Comparison of ENCODE assay signal across 16 mouse cellular contexts in genomic region chr13:34406291-34406690, GRCm38 (mm10).
"Had no signal": no experiment of that assay in that cellular context is flagged by ENCODE, and none has a peak within 500 bp of the region (broad histone marks: within the 10 kb centered on the region; RNA-seq: fewer than 3 reads in every experiment).

No protein-coding gene starts in this region.

- H3K9me3 ChIP-seq: neural tube, embryonic 13.5 days; neural tube, embryonic 15.5 days; stomach, embryonic 15.5 days had no signal

- H3K9ac ChIP-seq: neural tube, embryonic 13.5 days; neural tube, embryonic 15.5 days; stomach, embryonic 15.5 days had no signal

- H3K36me3 ChIP-seq: neural tube, embryonic 13.5 days; neural tube, embryonic 15.5 days; stomach, embryonic 15.5 days had no signal

- DNase-seq: retina, postnatal 1 day; right cerebral cortex, adult 18-20 months; right cerebral cortex, postnatal 14 days; right cerebral cortex, postnatal 25 days; right cerebral cortex, postnatal 4 days; spleen, adult 18-20 months; thymus, adult 18-20 months; thymus, adult 2 months; thymus, postnatal 14 days; thymus, postnatal 25 days; thymus, postnatal 36 days; thymus, postnatal 4 days had no signal

- H3K4me1 ChIP-seq: neural tube, embryonic 13.5 days had no signal

- H3K27me3 ChIP-seq: neural tube, embryonic 13.5 days; neural tube, embryonic 15.5 days; stomach, embryonic 15.5 days had no signal

- H3K27ac ChIP-seq: neural tube, embryonic 13.5 days; neural tube, embryonic 15.5 days; stomach, embryonic 15.5 days; stomach, postnatal 0 days had no signal

- H3K4me3 ChIP-seq: neural tube, embryonic 13.5 days; neural tube, embryonic 15.5 days; stomach, embryonic 15.5 days had no signal

- H3K4me2 ChIP-seq: neural tube, embryonic 13.5 days; neural tube, embryonic 15.5 days; stomach, embryonic 15.5 days had no signal
